Mouse (Mus musculus) A20 (cell line): ENCODE data around the gene Arid4b.

Experiments
- DNase-seq: peaks from one replicate; pipeline ENCODE4 v3.0.0-alpha.2; 2011; ENCODE audit warnings: low read depth, low spot score

The Arid4b gene

DNA sequence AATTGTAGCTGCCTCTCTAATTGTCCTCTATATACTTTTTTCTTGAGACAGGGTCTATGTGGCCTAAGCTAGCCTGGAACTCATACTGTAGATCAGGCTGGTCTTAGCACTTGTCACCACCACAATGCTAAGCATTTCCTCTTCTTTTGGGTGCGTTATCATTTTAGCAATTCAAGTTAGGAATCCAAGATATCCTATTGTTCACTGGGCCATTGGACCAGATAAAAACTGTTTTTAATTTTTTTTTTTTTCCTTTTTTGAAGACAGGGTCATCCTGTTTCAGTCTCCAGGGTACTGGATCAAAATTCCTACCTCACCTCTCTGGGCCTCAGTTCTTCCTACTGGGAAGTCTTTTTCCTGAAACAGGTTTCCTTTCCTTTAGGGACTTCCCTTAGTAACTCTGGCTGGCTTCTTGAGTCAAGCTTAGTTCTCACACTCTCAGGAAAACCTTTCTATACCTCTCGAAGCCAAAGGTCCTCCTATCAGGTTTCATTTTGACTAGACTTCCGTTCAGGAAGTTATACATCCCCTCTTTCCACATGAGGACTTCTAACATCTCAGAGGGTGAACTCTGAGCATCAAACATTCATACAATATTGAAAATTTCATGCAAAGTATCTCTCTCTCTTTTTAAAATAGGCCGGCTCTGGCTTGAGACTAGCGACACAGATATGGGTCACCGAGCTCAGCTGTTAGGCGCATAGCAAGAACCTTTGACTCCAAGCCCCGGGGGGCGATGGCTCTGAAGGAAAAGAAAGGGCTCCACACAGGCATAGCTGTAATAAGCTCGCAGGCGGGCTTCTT is 621 bp upstream of the Arid4b start:
- peak; percentile 33 for DNase-seq

DNA sequence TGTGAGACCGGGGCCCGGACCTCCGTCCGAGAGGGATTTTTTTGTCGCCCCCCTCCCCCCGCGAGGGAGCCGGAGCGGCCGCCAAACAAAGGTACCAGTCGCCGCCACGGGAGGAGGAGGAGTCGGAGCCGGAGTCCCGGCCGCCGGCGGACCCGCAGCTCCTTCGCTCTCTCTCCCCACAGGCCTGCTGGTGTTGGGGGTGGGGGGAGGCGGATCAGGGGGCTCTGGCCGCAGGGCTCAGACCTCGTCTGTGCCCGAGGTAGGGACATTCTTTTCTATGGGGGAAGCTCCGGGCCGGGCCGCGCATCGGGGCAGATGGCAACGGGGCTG is 875 bp downstream of the Arid4b start:
- DNase-seq = no peak

DNA sequence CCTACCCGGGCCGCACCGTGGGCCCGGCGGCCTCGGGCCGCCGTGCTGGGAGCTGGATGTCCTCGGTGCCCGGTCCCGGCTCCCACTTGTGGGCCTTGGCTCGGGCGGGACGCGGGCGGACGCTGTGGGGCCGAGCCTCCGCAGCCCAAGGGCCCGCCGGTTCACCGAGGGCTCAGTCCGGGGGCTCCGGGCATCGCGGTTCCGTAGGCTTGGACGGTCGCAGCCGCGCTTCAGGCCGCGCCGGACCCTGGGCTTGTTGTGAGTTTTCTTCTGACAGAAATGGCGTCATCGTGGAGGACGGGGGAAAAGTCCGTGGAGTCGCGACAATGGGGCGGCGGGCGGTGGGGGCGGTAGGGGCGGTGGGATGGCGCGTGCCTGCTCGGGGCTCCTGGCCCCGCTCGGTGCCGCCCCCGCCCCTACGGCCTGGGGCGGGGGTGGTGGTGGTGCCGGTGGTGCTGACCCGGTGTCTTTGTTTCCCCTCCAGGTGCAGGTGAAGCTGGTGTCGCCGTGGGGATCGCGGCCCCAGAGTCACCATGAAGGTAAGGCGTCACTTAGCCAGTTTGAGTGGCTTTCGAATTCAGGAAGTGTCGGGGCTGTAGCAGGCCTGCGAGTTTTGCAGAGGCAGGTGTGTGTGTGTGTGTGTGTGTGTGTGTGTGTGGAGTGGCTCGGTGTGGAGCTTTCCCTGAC is 1.5 kb downstream of the Arid4b start:
- DNase-seq = peak; percentile 82

DNA sequence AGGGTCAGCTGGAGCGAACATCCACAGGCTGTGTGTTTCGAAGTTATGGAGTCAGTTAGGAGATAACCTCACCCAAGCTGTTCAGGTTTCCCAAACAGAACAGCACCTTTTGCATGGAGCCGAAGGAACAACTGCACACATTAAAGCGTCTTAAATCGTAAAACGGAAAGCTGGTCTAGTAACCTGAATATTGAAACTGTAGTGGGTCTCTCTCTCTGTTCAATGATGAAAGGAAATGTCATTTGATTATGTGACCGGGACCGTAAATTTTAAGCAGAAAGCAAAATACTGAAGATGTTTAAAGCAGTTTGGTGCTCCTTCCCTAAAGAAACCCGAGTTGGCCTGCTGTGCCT is 2.0 kb downstream of the Arid4b start:
- no peak for DNase-seq

DNA sequence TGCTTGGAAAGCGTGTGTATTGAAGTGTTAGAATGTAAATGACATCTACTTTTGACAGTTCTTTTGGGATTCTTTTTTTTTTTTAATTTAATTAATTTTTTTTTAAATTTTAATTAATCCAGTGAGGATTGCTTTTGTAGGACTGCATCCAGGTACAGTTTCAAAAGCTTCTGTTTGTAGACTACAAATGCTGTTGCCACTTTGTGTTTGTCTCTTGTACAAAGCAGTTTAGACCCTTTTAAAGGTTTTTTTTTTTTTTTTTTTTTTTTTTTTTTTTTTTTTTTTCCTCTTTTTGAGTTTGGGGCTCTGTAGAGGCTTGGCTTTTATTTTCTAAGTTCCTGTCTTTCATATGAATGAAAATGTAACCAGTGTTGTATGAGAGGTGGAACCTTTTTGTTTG is 2.7 kb downstream of the Arid4b start:
- no peak for DNase-seq

DNA sequence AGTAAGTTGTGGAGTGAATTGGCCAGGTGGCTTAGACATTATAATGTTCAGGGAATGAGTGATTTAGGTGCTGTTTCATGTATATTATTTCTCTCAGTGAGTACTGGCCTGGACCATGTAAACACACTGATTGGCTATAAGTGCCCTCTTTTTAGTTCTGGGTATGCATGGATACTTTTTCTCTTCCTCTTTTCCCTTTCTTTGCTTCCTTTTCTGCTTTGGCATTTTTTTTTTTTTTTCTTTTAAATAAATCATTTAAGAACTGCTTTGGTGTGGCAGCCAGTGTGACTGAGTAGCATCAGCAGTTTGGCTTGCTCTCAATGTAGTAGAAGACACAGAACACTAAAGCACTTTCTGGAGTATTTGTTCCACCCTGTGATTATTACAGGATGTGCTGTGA is 5.0 kb downstream of the Arid4b start:
- DNase-seq = peak; percentile 40

DNA sequence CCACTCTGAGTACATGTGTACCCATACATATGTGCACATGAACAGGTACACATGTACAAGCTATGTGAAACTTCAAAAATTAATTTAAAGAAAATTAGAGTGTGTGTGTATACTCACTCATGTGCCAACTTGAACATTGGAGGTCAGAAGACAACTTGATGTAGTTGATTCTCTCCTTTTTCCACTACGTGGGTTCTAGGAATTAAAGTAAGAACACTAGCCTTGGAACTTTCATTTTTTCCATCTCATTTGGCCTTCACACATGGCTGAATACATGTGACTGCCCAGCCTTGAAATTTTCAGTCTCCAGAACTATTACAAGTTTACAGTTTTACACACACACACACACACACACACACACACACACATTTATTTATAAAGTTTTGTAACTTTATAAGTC is 6.3 kb downstream of the Arid4b start:
- DNase-seq = no peak

DNA sequence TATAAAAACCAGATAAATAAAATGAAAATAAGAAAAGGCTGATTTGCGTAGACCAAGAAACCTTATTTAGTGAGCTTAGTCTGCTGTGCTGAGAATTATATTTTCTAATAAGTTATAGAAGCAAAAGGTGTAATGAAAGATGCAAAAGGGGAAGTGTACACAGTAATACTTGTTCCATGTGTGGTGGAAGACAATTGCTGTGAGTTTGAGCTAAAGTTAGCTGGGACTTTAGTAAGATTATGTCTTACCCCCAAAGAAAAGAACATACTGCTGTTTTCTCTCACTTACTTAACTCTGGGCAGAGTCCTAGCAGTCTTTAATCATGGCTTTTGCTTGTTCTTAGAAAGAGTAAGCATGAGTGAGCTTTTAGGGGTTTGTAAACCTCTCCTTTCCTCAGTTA is 11.3 kb downstream of the Arid4b start:
- DNase-seq = peak; percentile 47

DNA sequence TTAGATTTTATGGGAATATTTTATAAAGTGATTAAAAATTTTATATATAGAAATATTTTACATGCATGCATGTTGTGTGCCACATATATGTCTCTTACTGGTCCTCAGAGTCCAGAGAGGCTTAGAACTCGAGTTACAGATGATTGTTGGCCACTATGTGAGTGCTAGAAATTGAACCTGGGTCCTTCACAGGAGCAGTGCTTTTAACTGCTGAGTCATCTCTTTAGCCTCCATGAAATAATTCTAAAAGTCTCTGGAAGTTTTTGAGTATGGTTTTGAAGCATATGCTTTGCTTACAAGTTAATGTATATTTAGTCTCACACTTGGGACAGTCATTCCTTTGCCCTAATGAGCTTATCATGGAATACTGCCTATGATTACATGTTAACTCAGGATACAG is 12.3 kb downstream of the Arid4b start:
- DNase-seq = no peak

DNA sequence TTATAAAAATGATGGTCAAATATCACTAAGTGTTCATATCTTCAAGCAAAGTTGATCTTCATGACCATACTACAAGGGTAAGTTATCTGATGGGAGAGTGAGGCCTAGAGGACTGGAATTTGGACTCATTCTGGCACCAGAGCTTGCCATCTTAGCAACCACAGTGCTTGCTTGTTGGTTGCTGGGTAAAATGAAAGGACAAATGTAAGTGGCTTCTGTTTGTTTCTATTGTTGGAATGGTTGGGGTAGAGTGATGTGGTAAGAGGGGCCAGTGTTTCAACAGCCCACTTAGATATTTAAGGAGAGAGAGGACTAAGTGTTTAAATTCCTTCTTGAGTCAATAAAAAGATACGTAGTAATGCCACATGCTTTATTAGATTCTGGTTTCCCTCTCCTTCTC is 25.6 kb downstream of the Arid4b start:
- DNase-seq = no peak

DNA sequence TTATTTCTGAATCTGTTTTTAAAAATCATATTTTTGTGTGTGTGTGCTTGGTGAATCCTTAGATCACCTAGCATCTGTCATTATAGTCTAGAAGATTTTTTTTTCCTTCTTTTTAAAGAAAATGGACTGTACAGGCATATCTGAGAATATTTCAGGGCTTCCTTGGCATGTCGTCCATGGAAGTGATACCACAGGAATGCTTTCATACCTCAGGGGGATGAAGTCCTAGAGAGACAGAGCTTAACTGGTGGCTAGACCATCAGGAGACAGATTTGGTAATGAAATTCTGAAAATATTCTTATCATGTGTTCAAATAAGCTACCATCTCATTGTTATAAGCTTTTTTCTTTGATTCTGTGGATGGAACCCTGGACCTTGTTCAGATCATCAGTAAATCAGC is 40.0 kb downstream of the Arid4b start:
- DNase-seq = no peak

DNA sequence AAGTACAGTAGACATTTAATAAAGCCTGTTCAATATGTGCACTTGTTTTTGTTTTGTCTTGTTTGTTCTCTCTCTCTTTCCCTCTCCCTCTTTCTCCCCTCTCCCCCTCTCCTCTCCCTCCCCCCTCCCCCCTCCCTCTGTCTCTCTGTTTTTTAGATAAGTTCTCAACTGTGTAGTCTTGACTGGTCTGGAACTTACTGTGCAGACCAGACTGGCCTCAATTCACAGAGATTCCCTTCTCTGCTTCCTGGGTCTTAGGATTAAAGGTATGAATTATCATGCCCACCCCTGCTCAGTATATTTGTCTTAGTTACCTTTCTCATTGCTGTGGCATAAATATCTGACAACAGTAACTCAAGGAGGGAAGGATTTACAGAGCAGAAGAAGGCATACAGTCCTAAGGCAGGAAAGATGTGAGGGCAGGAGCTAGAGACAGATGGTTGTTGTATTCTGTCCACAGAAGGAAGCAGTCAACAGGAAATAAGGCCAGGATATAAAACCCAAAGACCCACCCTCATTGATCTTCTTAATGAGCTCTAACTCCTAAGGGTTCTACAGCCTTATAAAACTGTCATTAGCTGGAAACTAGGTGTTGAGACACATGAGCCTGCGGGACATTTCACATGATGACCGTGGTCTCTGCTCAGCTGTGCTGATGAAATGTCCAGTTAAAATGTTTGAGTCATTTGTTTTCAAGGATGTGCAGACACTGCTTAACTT is 47.3 kb downstream of the Arid4b start:
- no peak for DNase-seq

DNA sequence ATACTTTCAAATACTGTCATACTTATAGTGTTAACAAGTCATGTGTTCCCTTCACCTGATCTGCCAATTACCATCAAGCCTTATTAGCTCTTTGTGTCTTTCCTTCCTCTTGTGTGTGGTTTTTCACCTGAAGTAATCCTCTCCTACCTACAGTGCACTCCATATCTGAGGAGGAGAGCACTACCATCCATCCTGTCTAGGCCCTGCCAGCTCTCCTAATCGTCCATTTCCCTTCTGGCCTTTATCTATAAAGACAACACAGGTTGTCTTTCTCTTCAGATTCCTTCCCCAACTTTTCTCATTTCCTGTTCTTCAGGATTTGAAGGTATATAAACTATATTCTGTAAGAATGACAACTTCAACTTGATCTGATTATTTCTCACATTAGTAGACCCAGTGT is 48.1 kb downstream of the Arid4b start:
- no peak for DNase-seq

DNA sequence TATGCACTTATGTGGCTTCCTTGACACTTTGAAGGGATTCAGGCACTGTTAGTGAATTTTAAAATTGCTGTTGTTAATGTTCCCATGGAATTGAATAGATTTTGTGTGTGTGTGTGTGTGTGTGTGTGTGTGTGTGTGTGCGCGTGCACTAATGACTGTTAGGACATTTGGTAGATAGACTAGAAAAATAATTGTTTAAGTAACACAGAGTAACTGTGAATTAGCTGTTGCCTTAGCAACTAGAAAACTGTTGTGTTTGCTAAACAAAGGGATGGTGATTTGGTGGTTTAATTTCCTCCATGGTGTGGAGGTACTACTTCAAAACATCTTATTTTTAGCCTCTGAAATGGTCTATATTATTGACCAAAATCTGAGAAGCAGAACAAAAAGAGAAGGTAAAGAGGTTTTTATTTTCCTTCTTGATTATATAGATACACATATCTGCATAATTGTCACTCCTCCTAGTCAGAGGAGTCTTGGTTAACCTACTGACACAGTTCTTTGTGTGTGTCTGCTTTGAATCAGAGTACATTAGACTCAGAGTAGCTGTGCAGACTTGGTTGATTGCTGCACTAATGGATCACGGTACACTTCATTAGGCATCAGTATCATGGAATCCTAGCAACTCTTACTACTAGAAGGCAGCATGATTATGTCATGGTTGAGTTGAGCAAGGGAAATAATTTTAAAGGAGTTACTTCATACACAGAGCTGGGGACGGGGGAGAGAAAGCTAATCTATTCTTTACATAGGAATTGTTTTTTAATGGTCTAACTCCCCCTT is 50.9 kb downstream of the Arid4b start:
- DNase-seq = no peak

DNA sequence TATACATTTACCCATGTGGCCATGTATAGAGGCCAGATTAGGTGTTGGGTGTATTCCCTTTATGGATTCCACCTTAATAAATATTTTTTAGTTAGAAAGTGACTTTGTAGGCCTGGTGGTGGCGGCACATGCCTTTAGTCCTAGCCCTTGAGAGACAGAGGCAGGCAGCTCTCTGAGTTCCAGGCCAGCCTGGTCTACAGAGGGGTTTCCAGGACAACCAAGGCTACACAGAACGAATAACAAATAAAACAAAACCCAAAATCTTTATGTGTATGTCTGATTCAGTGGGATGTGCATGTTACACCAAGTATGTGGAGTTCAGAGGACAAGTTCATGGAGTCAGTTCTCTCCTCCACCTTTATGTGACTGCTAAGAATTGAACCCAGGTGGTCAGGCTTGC is 52.8 kb downstream of the Arid4b start:
- no peak for DNase-seq

DNA sequence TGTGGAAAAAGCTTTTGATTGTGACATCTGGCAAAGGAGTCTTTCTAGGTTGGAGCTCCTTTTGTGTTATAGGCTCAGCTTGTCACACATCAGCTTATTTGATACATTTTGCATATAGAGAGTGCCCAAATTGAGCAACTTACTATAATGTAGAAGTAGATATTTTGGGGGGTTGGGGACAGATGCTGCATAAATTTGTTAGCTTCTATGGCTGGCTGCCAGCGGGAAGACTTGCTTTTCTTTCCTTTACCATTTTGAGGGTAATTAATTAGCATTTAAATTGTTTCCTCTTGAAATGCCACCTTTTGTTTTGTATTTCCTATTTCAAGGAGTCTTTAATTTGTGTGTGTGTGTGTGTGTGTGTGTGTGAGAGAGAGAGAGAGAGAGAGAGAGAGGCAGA is 68.6 kb downstream of the Arid4b start:
- DNase-seq = no peak

DNA sequence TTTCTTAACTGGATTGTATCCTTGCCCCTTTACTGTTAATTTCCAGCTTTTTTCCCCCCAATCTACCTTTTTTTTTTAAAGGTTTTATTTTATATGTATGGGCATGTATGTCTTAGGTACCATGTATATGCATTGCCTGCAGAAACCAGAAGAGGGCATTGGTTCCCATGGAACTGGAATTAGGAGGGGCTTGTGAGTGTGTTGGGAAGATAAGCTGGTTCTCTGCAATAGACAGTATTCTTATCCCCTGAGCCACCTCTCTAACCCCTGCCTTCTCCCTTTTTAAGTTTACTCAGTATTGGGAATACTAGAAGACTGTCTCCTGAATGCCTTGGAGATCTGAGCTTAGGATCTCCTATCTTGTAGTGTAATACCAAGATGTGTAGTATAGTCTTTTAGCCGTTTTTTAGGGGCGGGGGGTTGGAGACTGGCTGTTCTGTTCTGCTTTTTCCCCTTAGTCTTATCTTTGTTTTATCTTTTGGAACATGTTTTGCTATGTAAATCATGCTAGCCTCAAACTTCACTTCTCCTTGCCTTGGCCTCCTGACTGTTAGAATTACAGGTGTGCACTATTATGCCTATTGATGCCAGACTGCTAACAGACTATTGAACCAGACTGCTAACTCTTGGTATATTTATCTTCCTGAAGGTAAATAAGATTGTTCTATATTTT is 79.4 kb downstream of the Arid4b start:
- DNase-seq = no peak

DNA sequence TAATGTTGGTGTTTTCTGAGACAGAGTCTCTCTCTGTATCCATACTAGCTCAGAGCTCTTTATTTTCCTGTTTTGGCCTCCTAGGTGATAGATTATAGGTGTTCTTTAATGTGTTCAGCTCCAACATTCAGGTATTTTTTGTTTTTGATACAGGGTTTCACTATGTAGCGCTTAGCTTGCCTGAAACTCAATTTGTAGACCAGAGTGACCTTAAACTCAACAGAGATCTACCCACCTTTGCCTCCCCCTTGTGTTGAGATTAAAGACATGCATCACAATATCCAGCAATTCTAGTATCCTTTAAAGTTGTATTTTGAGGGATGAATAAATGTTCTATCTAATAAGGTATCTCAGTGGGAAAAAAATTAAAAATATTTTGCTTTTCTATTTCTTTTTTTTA is 115.0 kb downstream of the Arid4b start:
- peak; percentile 24 for DNase-seq

DNA sequence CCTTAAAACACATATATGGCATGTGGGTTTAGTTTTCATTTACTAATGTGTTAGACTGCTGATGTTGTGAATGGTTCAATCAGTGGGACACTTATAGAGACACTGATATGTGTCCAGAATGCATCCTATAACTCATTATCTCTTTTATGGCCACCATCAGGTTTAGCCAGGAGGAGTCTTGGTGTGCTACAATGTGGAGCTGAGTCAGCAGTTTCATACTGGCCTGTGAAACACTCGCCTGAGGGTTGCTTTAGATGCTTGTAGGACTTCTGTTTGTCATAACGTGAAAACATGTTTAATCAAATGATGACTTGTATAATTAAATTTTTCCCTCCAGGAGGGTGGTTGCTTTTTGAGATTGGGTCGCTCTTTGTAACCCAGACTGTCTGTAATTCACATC is 116.6 kb downstream of the Arid4b start:
- DNase-seq = no peak

DNA sequence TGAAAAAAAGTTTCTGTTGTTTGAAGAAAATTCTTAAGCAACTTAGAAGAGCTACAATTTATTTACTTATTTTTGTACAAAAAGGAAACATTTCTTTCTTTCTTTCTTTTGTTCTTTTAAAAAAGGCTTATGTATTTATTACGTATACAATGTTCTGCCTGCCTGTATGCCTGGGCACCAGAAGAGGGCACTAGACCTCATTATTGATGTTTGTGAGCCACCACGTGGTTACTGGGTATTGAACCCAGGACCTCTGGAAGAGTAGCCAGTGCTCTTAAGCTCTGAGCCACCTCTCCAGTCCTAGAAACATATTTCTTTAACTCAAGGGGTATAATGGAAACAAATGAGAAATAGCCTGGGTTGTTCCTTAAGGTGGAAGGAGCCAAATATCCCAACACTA is 182.9 kb downstream of the Arid4b start:
- peak; percentile 7 for DNase-seq
